ENCODE assay signal across 21 mouse cellular contexts in the genomic region with DNA sequence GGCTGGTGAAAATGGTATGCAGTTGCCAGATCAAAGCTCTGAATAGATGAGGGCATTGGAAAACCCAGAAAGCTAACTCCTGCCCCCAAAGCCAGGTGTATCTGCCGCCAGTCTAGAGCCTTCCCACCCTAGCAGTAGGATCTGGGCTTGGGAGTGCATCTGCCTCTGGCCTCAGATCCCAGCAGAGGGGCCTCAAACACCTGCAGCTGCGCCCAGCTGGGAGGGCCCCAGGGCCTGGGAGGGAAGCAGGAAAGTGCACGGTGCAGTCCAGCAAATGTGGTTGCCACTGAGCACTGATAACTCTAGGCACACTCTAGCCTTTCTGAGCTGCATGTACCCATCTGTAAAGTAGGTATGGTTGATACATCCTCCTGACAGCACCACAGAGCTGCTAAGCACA. TPM values are rescaled to one million over a fixed set of nuclear protein-coding genes. Genes with fewer than 3 reads are reported as not detected.
"Had no signal": no experiment of that assay in that cellular context is flagged by ENCODE, and none has a peak within 500 bp of the region (broad histone marks: within the 10 kb centered on the region; RNA-seq: fewer than 3 reads in every experiment).

No protein-coding gene starts in this region.

- H3K36me3 ChIP-seq: liver, embryonic 15.5 days had no signal

- H3K27ac ChIP-seq: limb, embryonic 12.5 days; limb, embryonic 15.5 days; liver, embryonic 15.5 days; macrophage; midbrain, embryonic 13.5 days; neural tube, embryonic 13.5 days; stomach, embryonic 15.5 days had no signal

- H3K27me3 ChIP-seq: limb, embryonic 12.5 days; limb, embryonic 15.5 days; liver, embryonic 15.5 days; midbrain, embryonic 13.5 days; neural tube, embryonic 13.5 days; stomach, embryonic 15.5 days had no signal

- H3K9ac ChIP-seq: limb, embryonic 12.5 days; limb, embryonic 15.5 days; liver, embryonic 15.5 days; lung, embryonic 14.5 days; midbrain, embryonic 13.5 days; neural tube, embryonic 13.5 days; stomach, embryonic 15.5 days had no signal

- DNase-seq: kidney, adult 18-20 months; kidney, adult 9 months; kidney, postnatal 14 days; kidney, postnatal 4 days; left cerebral cortex, postnatal 4 days; lung, embryonic 14.5 days; retina, postnatal 1 day; right cerebral cortex, postnatal 25 days; spleen, adult 18-20 months; thymus, adult 2 months; thymus, postnatal 14 days had no signal

- ATAC-seq: lung, postnatal 0 days; midbrain, embryonic 13.5 days; midbrain, embryonic 16.5 days had no signal

- H3K4me2 ChIP-seq: limb, embryonic 12.5 days; limb, embryonic 15.5 days; liver, embryonic 15.5 days; lung, embryonic 14.5 days; midbrain, embryonic 13.5 days; neural tube, embryonic 13.5 days; stomach, embryonic 15.5 days had no signal

- H3K4me3 ChIP-seq: limb, embryonic 12.5 days; limb, embryonic 15.5 days; liver, embryonic 15.5 days; midbrain, embryonic 13.5 days; myocyte; neural tube, embryonic 13.5 days; stomach, embryonic 15.5 days had no signal

- H3K9me3 ChIP-seq: limb, embryonic 12.5 days; limb, embryonic 15.5 days; liver, embryonic 15.5 days; midbrain, embryonic 13.5 days; neural tube, embryonic 13.5 days; stomach, embryonic 15.5 days had no signal

RNA-seq across cellular contexts. Expression of a gene that starts 32.0 kb away (rescaled TPM):
- polyA plus RNA-seq: macrophage had no signal
